Comparison of ENCODE assay signal across 14 mouse cellular contexts in genomic region chr4:57884511-57884910, GRCm38 (mm10). TPM values are rescaled to one million over a fixed set of nuclear protein-coding genes. Genes with fewer than 3 reads are reported as not detected.
"Had no signal": no experiment of that assay in that cellular context is flagged by ENCODE, and none has a peak within 500 bp of the region (broad histone marks: within the 10 kb centered on the region; RNA-seq: fewer than 3 reads in every experiment).

No protein-coding gene starts in this region.

- H3K4me3 ChIP-seq: kidney, embryonic 15.5 days; left cerebral cortex, adult 2 months; liver, embryonic 13.5 days; neural tube, embryonic 12.5 days; neural tube, embryonic 15.5 days had no signal

- H3K4me1 ChIP-seq: liver, embryonic 13.5 days had no signal

- H3K27ac ChIP-seq: kidney, embryonic 15.5 days; left cerebral cortex, adult 2 months; liver, embryonic 13.5 days; neural tube, embryonic 12.5 days had no signal

- H3K36me3 ChIP-seq: kidney, embryonic 15.5 days; liver, embryonic 13.5 days; neural tube, embryonic 12.5 days; neural tube, embryonic 15.5 days had no signal

- H3K9ac ChIP-seq: kidney, embryonic 15.5 days; liver, embryonic 13.5 days; neural tube, embryonic 12.5 days; neural tube, embryonic 15.5 days had no signal

- DNase-seq: layer of hippocampus, postnatal 36 days; liver, embryonic 13.5 days; lung, adult 2 months; lung, postnatal 14 days; lung, postnatal 4 days; right cerebral cortex, adult 18-20 months; thymus, postnatal 25 days had no signal

- H3K27me3 ChIP-seq: kidney, embryonic 15.5 days; liver, embryonic 13.5 days; neural tube, embryonic 12.5 days; neural tube, embryonic 15.5 days had no signal

- H3K9me3 ChIP-seq: kidney, embryonic 15.5 days; liver, embryonic 13.5 days; neural tube, embryonic 12.5 days; neural tube, embryonic 15.5 days had no signal

- H3K4me2 ChIP-seq: kidney, embryonic 15.5 days; liver, embryonic 13.5 days; midbrain, embryonic 11.5 days; neural tube, embryonic 12.5 days; neural tube, embryonic 15.5 days had no signal

RNA-seq across cellular contexts. Expression of gene D630039A03Rik, which starts 31.6 kb away (rescaled TPM):
- total RNA-seq: megakaryocyte progenitor cell, adult 5-6 weeks; megakaryocyte-erythroid progenitor cell, adult 5-6 weeks had no signal
